Mouse (Mus musculus): ENCODE measurements around the gene C1ra. TPM values are rescaled to one million over a fixed set of nuclear protein-coding genes. Genes with fewer than 3 reads are reported as not detected.
"Not testable (repeated sequence)": the region's sequence is repeated elsewhere in the genome, so short reads cannot be mapped to it uniquely, and the experiment has no call there.

Gene C1ra
- polyA plus RNA-seq, 1 experiment from 2014 or later = 0.36 TPM

DNA sequence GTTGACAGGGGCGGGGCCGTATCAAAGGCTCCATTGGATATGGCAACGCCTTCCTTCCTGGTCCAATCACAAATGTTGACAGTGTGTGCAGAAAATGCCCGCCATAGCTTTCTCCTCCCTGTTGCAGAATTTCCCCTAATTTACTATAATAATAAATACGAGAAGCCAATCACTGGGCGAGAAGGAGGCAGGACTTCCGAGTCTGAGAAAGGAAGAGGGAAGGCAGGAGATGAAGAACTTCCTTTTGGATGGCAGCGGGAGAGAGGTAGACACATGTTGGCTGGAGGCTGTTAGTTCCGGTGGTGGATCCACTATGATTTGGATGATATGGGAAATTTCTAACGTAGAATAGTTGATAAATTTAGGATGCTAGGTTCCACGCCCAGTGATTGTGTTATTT is 37.6 kb upstream of the C1ra start:
- H3K4me2 ChIP-seq (ENCODE audit: low read length) = no peak overlapping the region
- no peaks in the 10 kb centered on the region for H3K27me3 ChIP-seq (ENCODE audit: control insufficient read depth, insufficient read depth, low read depth, low read length)
- WGBS = 86% methylated on average over 11 of the region's 11 CpGs
- H3K27ac ChIP-seq (ENCODE audit: low read length) = no peak overlapping the region
- no peaks in the 10 kb centered on the region for H3K9me3 ChIP-seq (replicated peaks; ENCODE audit: control insufficient read depth, low read length, poor library complexity, severe bottlenecking)
- no peak for ATAC-seq
- no peak overlapping the region for H3K4me3 ChIP-seq (ENCODE audit: low read depth, low read length)
- no peaks in the 10 kb centered on the region for H3K36me3 ChIP-seq (ENCODE audit: control insufficient read depth, insufficient read depth, low read length)
- H3K4me1 ChIP-seq (ENCODE audit: control insufficient read depth, insufficient read depth, low read length) = no peaks in the 10 kb centered on the region
- no peak overlapping the region for H3K9ac ChIP-seq (ENCODE audit: low read depth, low read length)

DNA sequence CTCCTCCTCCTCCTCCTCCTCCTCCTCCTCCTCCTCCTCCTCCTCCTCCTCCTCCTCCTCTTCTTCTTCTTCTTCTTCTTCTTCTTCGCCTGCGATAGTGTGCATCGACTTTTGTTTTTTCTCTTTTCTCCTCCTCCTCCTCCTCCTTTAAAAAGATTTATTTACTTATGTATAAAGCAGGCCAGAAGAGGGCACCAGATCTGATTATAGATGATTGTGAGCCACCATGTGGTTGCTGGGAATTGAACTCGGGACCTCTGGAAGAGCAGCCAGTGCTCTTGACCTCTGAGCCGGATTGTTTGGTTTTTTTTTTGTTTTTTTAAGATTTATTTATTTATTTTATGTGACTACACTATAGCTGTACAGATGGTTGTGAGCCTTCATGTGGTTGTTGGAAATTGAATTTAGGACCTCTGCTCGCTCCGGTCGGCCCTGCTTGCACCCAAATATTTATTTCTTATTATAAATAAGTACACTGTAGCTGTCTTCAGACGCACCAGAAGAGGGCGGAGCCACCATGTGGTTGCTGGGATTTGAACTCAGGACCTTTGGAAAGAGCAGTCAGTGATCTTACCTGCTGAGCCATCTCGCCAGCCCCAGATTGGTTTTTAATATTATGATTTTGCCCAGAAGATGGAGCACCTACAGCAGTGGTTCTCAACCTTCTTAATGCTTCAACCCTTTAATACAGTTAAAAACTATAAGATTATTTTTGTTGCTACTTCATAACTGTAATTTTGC is 36.7 kb upstream of the C1ra start:
- not testable (repeated sequence) for ATAC-seq; H3K4me3 ChIP-seq (ENCODE audit: low read depth, low read length); H3K4me2 ChIP-seq (ENCODE audit: low read length); H3K36me3 ChIP-seq (ENCODE audit: control insufficient read depth, insufficient read depth, low read length); H3K27ac ChIP-seq (ENCODE audit: low read length); H3K27me3 ChIP-seq (ENCODE audit: control insufficient read depth, insufficient read depth, low read depth, low read length); H3K9ac ChIP-seq (ENCODE audit: low read depth, low read length); H3K4me1 ChIP-seq (ENCODE audit: control insufficient read depth, insufficient read depth, low read length); H3K9me3 ChIP-seq (replicated peaks; ENCODE audit: control insufficient read depth, low read length, poor library complexity, severe bottlenecking)
- WGBS = 92% methylated on average over 8 of the region's 11 CpGs

- Histone ChIP-seq H3K27ac (ENCODE audit: low read length) (no peak overlapping the region), H3K4me1 (ENCODE audit: control insufficient read depth, insufficient read depth, low read length) (no peaks in the 10 kb centered on the region), H3K9me3 (replicated peaks; ENCODE audit: control insufficient read depth, low read length, poor library complexity, severe bottlenecking) (no peaks in the 10 kb centered on the region), H3K4me2 (ENCODE audit: low read length) (no peak overlapping the region), H3K36me3 (ENCODE audit: control insufficient read depth, insufficient read depth, low read length) (no peaks in the 10 kb centered on the region), H3K4me3 (ENCODE audit: low read depth, low read length) (no peak overlapping the region), H3K9ac (ENCODE audit: low read depth, low read length) (no peak overlapping the region), H3K27me3 (ENCODE audit: control insufficient read depth, insufficient read depth, low read depth, low read length) (no peaks in the 10 kb centered on the region)
- ATAC-seq = no peak
- 66% methylated on average over 7 of the region's 7 CpGs for WGBS
Measured at GRCm38 (mm10) chr6:124476216-124476615, 36.0 kb upstream of the C1ra start.

- H3K27ac ChIP-seq (ENCODE audit: low read length) = no peak overlapping the region
- no peaks in the 10 kb centered on the region for H3K4me1 ChIP-seq (ENCODE audit: control insufficient read depth, insufficient read depth, low read length)
- 88% methylated on average over 11 of the region's 11 CpGs for WGBS
- H3K9ac ChIP-seq (ENCODE audit: low read depth, low read length) = no peak overlapping the region
- H3K27me3 ChIP-seq (ENCODE audit: control insufficient read depth, insufficient read depth, low read depth, low read length) = no peaks in the 10 kb centered on the region
- H3K4me2 ChIP-seq (ENCODE audit: low read length) = no peak overlapping the region
- H3K36me3 ChIP-seq (ENCODE audit: control insufficient read depth, insufficient read depth, low read length) = no peaks in the 10 kb centered on the region
- no peak overlapping the region for H3K4me3 ChIP-seq (ENCODE audit: low read depth, low read length)
- H3K9me3 ChIP-seq (replicated peaks; ENCODE audit: control insufficient read depth, low read length, poor library complexity, severe bottlenecking) = no peaks in the 10 kb centered on the region
- ATAC-seq = no peak
Measured at GRCm38 (mm10) chr6:124476796-124477195, 35.4 kb upstream of the C1ra start.

DNA sequence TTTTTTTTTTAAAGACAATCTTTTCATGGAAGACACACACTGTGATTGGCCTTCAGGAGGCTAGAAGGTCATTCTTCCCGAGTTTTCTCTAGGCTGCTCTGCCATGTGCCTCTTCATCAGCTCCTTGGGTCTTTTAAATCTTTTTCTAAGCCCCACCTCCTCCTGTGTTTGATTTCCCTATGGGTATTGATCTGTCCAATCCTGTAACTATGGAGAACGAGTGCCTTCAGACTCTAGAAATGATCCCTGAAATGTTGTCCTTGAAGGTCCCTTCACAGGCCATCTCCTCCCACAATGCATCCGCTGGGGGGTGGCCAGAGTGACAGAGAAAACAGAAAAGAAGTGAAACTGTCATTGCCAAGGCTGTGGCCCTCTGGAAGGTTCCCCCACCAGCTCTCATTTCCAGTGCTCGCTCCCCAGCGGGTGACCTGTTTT is 35.0 kb upstream of the C1ra start:
- ATAC-seq = no peak
- Histone ChIP-seq H3K4me1 (ENCODE audit: control insufficient read depth, insufficient read depth, low read length) (no peaks in the 10 kb centered on the region), H3K36me3 (ENCODE audit: control insufficient read depth, insufficient read depth, low read length) (no peaks in the 10 kb centered on the region), H3K4me3 (ENCODE audit: low read depth, low read length) (no peak overlapping the region), H3K27ac (ENCODE audit: low read length) (no peak overlapping the region), H3K27me3 (ENCODE audit: control insufficient read depth, insufficient read depth, low read depth, low read length) (no peaks in the 10 kb centered on the region), H3K4me2 (ENCODE audit: low read length) (no peak overlapping the region), H3K9me3 (replicated peaks; ENCODE audit: control insufficient read depth, low read length, poor library complexity, severe bottlenecking) (no peaks in the 10 kb centered on the region), H3K9ac (ENCODE audit: low read depth, low read length) (no peak overlapping the region)
- WGBS = 67% methylated on average over 5 of the region's 5 CpGs

DNA sequence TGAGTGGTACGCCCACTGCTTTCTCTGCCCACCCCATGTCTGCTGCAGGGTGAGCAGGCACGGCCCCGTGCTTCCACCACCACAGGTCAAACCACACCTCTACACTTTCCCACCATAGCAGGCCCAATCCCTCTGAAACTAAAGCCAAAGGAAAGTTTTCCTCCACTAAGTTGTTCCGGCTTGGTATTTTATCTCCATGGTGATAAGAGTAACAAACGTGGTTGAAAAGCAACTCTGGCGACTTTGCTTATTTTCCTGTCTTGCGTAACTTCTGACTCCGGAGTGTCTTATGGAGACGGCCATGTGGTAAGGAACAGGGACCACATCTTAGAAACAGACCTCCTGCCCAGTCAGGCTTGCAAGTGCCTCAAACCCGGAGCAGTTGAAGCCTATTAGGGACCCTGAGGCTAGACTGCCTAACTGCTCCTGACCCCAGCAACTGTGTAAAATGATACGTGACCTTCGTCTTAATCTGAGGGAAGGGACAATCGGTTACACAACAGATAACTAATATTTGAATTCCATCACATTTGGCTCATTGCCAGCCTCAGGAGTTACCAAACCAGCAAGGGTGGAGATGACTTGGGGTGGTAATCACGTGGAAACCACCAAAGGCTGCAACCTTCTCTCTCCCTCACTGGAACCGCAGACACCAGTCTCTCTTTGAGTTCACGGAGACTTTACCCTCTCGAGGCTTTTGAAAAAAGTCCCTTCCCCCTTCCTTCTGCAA is 34.1 kb upstream of the C1ra start:
- Histone ChIP-seq H3K27ac (ENCODE audit: low read length) (no peak overlapping the region), H3K36me3 (ENCODE audit: control insufficient read depth, insufficient read depth, low read length) (no peaks in the 10 kb centered on the region), H3K27me3 (ENCODE audit: control insufficient read depth, insufficient read depth, low read depth, low read length) (no peaks in the 10 kb centered on the region), H3K9me3 (replicated peaks; ENCODE audit: control insufficient read depth, low read length, poor library complexity, severe bottlenecking) (no peaks in the 10 kb centered on the region), H3K9ac (ENCODE audit: low read depth, low read length) (no peak overlapping the region), H3K4me1 (ENCODE audit: control insufficient read depth, insufficient read depth, low read length) (no peaks in the 10 kb centered on the region), H3K4me2 (ENCODE audit: low read length) (no peak overlapping the region), H3K4me3 (ENCODE audit: low read depth, low read length) (no peak overlapping the region)
- no peak for ATAC-seq
- WGBS = 78% methylated on average over 17 of the region's 17 CpGs

DNA sequence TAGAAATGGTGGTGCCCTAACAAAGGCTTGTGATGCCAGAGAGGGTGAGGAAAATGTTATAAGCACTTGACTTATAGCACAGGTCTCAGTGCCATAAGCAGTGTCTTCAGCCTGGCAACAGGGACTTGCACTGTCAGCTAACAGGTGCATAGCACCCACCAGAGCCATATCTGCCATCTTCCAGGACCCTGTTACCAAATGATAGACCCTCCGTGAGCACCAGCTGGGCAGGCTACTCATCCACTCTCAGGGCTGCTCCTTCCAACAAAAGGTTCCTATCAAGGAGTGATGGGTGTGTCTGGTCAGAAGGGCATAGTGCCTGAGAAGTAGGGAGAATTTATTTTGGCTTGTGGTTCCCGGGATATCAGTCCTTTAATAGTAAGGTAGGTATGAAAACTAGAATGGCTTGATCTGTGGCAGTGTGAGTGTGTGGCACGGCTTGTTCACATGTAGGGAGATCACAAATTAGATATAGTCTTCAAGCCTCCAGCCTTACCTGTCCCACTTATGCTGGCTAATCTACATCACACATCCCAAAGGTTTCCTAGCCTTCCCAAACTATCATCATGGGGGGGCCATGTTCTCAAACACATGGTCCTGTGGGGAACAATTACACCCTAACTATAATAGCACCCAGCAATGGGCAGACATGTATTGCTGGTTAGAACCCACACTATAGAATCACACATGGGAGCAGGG is 33.2 kb upstream of the C1ra start:
- H3K36me3 ChIP-seq (ENCODE audit: control insufficient read depth, insufficient read depth, low read length) = no peaks in the 10 kb centered on the region

DNA sequence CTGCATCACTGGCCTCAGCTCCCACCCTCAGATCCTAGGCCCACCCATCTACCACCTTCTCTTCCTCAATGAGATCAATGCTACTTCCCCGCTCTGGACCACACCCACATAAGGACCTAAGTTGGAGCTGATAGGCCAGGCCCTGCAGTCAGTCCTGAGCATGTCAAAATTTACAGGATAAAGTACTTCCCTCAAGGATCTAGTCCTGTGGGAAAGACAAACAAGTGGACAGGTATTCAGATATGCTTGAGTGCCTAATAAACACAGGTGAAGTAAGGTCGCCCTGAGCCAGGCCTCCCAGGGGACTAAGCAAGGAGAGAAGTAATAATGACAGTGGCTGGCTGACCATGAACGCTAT is 32.7 kb upstream of the C1ra start:
- WGBS = 87% methylated on average over 3 of the region's 3 CpGs
- Histone ChIP-seq H3K4me2 (ENCODE audit: low read length) (no peak overlapping the region), H3K4me3 (ENCODE audit: low read depth, low read length) (no peak overlapping the region), H3K27me3 (ENCODE audit: control insufficient read depth, insufficient read depth, low read depth, low read length) (no peaks in the 10 kb centered on the region), H3K27ac (ENCODE audit: low read length) (no peak overlapping the region), H3K9ac (ENCODE audit: low read depth, low read length) (no peak overlapping the region), H3K36me3 (ENCODE audit: control insufficient read depth, insufficient read depth, low read length) (no peaks in the 10 kb centered on the region), H3K4me1 (ENCODE audit: control insufficient read depth, insufficient read depth, low read length) (no peaks in the 10 kb centered on the region), H3K9me3 (replicated peaks; ENCODE audit: control insufficient read depth, low read length, poor library complexity, severe bottlenecking) (no peaks in the 10 kb centered on the region)
- ATAC-seq = no peak

More for the DNA sequence above, 33.2 kb upstream of the C1ra start:
- Histone ChIP-seq H3K4me3 (ENCODE audit: low read depth, low read length) (no peak overlapping the region), H3K4me1 (ENCODE audit: control insufficient read depth, insufficient read depth, low read length) (no peaks in the 10 kb centered on the region), H3K27ac (ENCODE audit: low read length) (no peak overlapping the region), H3K4me2 (ENCODE audit: low read length) (no peak overlapping the region), H3K9ac (ENCODE audit: low read depth, low read length) (no peak overlapping the region), H3K9me3 (replicated peaks; ENCODE audit: control insufficient read depth, low read length, poor library complexity, severe bottlenecking) (no peaks in the 10 kb centered on the region), H3K27me3 (ENCODE audit: control insufficient read depth, insufficient read depth, low read depth, low read length) (no peaks in the 10 kb centered on the region)
- no peak for ATAC-seq
- 89% methylated on average over 3 of the region's 3 CpGs for WGBS

- H3K27me3 ChIP-seq (ENCODE audit: control insufficient read depth, insufficient read depth, low read depth, low read length) = no peaks in the 10 kb centered on the region
Measured at GRCm38 (mm10) chr6:124480295-124480694, 31.9 kb upstream of the C1ra start.

More at GRCm38 (mm10) chr6:124480295-124480694, 31.9 kb upstream of the C1ra start:
- H3K36me3 ChIP-seq (ENCODE audit: control insufficient read depth, insufficient read depth, low read length) = no peaks in the 10 kb centered on the region
- H3K4me3 ChIP-seq (ENCODE audit: low read depth, low read length) = no peak overlapping the region
- no peaks in the 10 kb centered on the region for H3K4me1 ChIP-seq (ENCODE audit: control insufficient read depth, insufficient read depth, low read length)
- H3K4me2 ChIP-seq (ENCODE audit: low read length) = no peak overlapping the region
- H3K27ac ChIP-seq (ENCODE audit: low read length) = no peak overlapping the region
- H3K9me3 ChIP-seq (replicated peaks; ENCODE audit: control insufficient read depth, low read length, poor library complexity, severe bottlenecking) = no peaks in the 10 kb centered on the region
- ATAC-seq = no peak
- 61% methylated on average over 4 of the region's 4 CpGs for WGBS
- H3K9ac ChIP-seq (ENCODE audit: low read depth, low read length) = no peak overlapping the region
